Mouse (Mus musculus) kidney, adult 2 months (tissue): ENCODE data around the gene Sart1. TPM values are rescaled to one million over a fixed set of nuclear protein-coding genes. Genes with fewer than 3 reads are reported as not detected.

Source experiments
- DNase-seq: peaks from one replicate; pipeline ENCODE4 v3.0.0; 2021
- H3K27ac ChIP-seq: fragments of 200-500 bp; 2 replicates; pipeline ENCODE4 v1.5.1; 2012; ENCODE audit warnings: low read depth, low read length, control low read depth, inconsistent platforms; ENCODE audit not compliant: insufficient read depth
- H3K27me3 ChIP-seq: fragments of 200-500 bp; replicated peaks from 2 replicates; pipeline ENCODE4 v1.6.1; 2012; ENCODE audit warnings: mild to moderate bottlenecking, moderate library complexity, low read length, inconsistent platforms; ENCODE audit not compliant: control insufficient read depth, insufficient read depth
- H3K36me3 ChIP-seq: fragments of 200-500 bp; 2 replicates; pipeline ENCODE4 v1.6.1; 2012; ENCODE audit warnings: mild to moderate bottlenecking, moderate library complexity, low read length, inconsistent platforms; ENCODE audit not compliant: control insufficient read depth, insufficient read depth
- H3K4me1 ChIP-seq: fragments of 200-500 bp; 2 replicates; pipeline ENCODE4 v1.6.1; 2011; ENCODE audit warnings: low read length; ENCODE audit not compliant: control insufficient read depth, insufficient read depth
- H3K4me3 ChIP-seq: fragments of 200-500 bp; 2 replicates; pipeline ENCODE4 v1.5.1; 2011; ENCODE audit warnings: mild to moderate bottlenecking, low read depth, low read length, control low read depth; ENCODE audit not compliant: insufficient read depth
- CTCF ChIP-seq: fragments of 200-500 bp; conservative IDR thresholded peaks from 2 replicates; pipeline ENCODE4 v1.5.1; 2011; ENCODE audit warnings: low read depth, mild to moderate bottlenecking, control low read depth, low read length, moderate library complexity, mixed read lengths; ENCODE audit not compliant: insufficient read depth, insufficient read length
- POLR2A ChIP-seq: fragments of 200-500 bp; IDR thresholded peaks from one replicate; pipeline ENCODE4 v1.6.1; 2011; ENCODE audit warnings: low read depth, low read length, control low read depth
- WGBS: fragments of 180-500 bp; shearing (Covaris S2); methylation state at CpG from one replicate; pipeline ENCODE4 v1.1.7; 2018; 5-methylcytosine and 5-hydroxymethylcytosine counted together
- polyA plus RNA-seq: library from polyadenylated mRNA; depleted of rRNA; stranded (reverse); fragments of >200 nt; gene quantifications from 2 replicates; pipeline ENCODE4 v1.2.3, GENCODE M21; 2012

Gene Sart1
- polyA plus RNA-seq, 1 experiment = 27.4 TPM

DNA sequence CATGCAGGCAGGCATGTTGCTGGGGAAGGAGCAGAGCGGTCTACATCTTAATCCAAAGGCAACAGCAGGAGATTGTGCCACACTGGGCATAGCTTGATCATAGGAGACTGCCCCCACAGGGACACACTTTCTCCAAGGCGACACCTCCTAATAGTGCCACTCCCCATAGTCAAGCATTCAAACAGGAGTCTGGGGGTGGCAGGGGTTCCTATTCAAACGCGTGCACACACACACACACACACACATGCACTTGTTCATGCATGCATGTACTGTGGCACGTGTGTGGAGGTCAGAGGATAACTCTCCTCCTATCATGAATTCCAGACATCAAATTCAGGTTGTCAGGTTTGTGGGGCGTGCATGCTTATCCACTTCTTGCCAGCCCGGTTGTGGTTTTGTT, 15.8 kb downstream of the Sart1 start:
- Histone ChIP-seq H3K27me3 (no peaks in the 10 kb centered on the region), H3K4me1 (peaks cover 6% of the 10 kb centered on the region), H3K36me3 (peaks cover 1% of the 10 kb centered on the region; the same call in 1 of the 2 replicates), H3K4me3 (no peak overlapping the region), H3K27ac (no peak overlapping the region)
- TF ChIP-seq POLR2A = no peak
- no peak for TF ChIP-seq CTCF
- DNase-seq = no peak
- 94% methylated on average over 7 of the region's 7 CpGs for WGBS

DNA sequence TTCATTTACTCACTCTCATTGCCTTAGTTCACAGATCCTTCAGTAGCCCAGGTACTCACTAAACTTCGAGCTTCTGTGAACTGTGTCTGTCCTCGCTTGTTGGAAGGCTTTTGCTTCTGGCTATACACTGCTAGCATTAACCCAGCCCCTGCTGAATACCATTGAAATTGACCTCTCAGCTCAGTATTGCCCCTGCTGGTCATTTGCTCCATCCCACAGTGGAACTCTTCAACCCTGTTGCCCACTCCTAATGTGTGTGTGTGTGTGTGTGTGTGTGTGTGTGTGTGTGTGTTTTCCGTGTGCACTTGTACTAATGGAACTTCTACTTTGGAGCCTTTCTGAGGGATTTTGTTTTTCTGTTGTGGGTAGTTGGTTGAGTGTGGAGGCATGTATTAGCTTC, 17.6 kb downstream of the Sart1 start:
- WGBS = 77% methylated on average over 3 of the region's 3 CpGs
- no peaks in the 10 kb centered on the region for H3K27me3 ChIP-seq

DNA sequence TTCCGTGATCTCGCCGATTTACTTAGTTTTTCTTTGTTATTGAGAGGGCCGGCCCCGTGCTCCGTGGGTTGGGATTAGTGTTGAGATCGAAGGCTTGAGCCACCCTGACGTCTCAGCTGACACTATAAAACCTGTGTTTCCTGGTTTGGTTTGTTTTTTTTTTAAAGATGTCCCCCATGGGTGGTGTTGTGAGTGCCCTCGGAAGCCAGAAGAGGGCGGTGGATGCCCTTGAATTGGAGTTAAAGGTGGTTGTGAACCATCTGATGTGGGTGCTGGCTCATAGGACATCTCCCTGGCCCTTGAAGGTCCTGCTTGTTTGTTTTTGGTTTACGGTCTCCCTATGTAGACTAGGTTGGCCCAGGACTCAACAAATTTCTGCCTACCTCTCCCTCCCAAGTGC, 21.0 kb downstream of the Sart1 start:
- no peak for DNase-seq
- TF ChIP-seq CTCF (peak; percentile 33), POLR2A (no peak)
- Histone ChIP-seq H3K4me1 (peaks cover 9% of the 10 kb centered on the region), H3K4me3 (peak overlapping the region; percentile 99), H3K27me3 (no peaks in the 10 kb centered on the region), H3K36me3 (peaks cover 1% of the 10 kb centered on the region; the same call in 1 of the 2 replicates), H3K27ac (no peak overlapping the region; the same call in 1 of the 2 replicates)
- WGBS = 5% methylated on average over 11 of the region's 11 CpGs

More for the DNA sequence above, 17.6 kb downstream of the Sart1 start:
- Histone ChIP-seq H3K4me3 (no peak overlapping the region), H3K36me3 (peaks cover 1% of the 10 kb centered on the region; the same call in 1 of the 2 replicates), H3K4me1 (peaks cover 9% of the 10 kb centered on the region), H3K27ac (no peak overlapping the region)
- DNase-seq = no peak
- no peak for TF ChIP-seq CTCF
- TF ChIP-seq POLR2A = no peak

DNA sequence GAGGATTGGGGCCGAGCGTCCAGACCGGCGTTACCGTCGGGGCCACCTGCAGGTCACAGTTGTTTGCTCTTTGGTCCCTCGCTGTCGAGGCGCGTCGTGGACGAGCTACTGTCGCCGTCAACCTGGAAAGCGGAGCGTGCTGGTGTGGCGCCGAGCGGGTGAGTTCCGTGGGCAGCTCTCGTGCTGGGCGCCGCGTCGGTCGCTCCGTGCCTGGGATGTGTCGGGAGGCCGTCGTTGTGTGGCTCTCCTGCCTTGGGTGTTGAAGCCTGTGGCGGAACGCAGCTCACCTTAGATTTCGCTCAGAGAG, 21.5 kb downstream of the Sart1 start, which contains the start of gene Banf1:
TSS of gene Banf1 (minus strand) at position 116 of the 307 bp plus-strand sequence.
- Histone ChIP-seq H3K4me1 (peaks cover 9% of the 10 kb centered on the region), H3K27me3 (no peaks in the 10 kb centered on the region), H3K4me3 (peak within 1 kb of the TSS; percentile 99), H3K27ac (peak within 1 kb of the TSS; percentile 83), H3K36me3 (peaks cover 1% of the 10 kb centered on the region; the same call in 1 of the 2 replicates)
- under 1% methylated on average over 33 of the region's 33 CpGs for WGBS
- DNase-seq = no peak
- no peak for TF ChIP-seq CTCF
- no peak for TF ChIP-seq POLR2A

DNA sequence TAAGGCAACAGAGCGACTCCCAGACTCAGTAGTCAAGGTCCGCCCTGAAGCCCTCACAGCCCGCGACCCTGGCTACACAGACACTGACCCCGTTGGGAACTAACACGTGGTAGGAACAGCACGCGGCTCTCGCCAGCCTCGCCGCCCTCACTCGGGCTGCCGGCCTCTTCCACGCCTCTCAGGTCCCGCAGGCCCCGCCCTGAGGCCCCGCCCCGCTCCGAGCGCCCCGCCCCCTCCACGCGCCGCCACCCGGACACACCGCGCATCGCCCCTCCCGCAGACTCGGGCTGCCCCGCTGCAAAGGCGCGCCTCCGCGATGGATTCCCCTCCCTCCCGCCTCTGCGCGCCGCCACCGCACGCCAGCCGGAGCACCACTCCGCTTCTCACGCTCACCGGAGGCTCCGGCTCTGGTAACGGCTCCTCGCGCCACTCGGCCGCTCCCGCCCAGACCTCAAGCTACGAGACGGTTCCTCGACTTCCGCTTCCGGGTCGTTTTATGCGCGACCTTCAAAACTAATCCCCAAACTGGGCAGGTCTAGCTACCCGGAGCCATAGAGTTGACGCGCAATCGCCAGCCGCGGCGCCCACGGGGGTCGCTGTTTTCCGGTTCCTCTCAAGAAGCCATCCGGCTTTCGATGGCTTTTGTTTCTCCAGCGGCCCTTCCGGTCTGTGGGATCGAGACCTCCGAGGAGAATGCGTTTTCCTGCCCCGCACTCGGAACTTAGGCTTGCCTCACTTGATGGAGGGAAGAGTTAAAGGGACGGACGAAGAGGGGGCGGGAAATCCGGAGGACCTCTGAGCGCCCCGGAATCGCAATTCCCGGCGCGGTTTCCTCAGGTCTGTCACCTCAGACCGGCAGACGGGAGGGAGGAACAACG, 22.1 kb downstream of the Sart1 start, which contains the start of gene Eif1ad:
TSS of gene Eif1ad (plus strand) at position 567 of the 878 bp plus-strand sequence.
- H3K36me3 ChIP-seq = peaks cover 1% of the 10 kb centered on the region; the same call in 1 of the 2 replicates
- H3K27ac ChIP-seq = peak within 1 kb of the TSS; percentile 83
- H3K4me1 ChIP-seq = peaks cover 9% of the 10 kb centered on the region
- H3K27me3 ChIP-seq = no peaks in the 10 kb centered on the region
- TF ChIP-seq POLR2A (no peak), CTCF (no peak)
- DNase-seq = peak; percentile 98
- peak within 1 kb of the TSS; percentile 99 for H3K4me3 ChIP-seq
- WGBS = under 1% methylated on average over 92 of the region's 92 CpGs

DNA sequence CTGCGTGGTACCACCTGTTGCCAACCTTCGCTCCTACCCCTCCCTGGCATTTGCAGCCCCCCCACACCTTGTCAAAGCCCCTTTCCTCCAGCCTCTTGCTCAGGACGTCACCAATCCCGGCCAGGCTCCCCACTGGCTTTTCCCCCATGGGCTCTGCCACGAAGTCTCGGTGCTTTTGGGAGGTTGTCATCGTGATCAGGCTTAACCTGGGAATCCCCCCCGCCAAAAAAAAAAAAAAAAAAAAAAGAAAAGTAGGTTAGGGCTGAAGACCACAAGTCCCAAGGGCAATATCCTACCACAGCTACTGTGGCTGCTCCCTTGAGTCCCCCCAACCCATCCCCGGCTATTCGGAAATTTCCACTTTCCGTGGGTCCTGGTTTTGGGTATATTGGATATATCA, 22.8 kb downstream of the Sart1 start:
- peaks cover 1% of the 10 kb centered on the region; the same call in 1 of the 2 replicates for H3K36me3 ChIP-seq
- no peaks in the 10 kb centered on the region for H3K27me3 ChIP-seq
- no peak overlapping the region; the same call in 1 of the 2 replicates for H3K27ac ChIP-seq
- TF ChIP-seq CTCF (no peak), POLR2A (no peak)
- no peak for DNase-seq
- peaks cover 9% of the 10 kb centered on the region for H3K4me1 ChIP-seq
- WGBS = 14% methylated on average over 11 of the region's 11 CpGs
- peak overlapping the region; percentile 99 for H3K4me3 ChIP-seq

DNA sequence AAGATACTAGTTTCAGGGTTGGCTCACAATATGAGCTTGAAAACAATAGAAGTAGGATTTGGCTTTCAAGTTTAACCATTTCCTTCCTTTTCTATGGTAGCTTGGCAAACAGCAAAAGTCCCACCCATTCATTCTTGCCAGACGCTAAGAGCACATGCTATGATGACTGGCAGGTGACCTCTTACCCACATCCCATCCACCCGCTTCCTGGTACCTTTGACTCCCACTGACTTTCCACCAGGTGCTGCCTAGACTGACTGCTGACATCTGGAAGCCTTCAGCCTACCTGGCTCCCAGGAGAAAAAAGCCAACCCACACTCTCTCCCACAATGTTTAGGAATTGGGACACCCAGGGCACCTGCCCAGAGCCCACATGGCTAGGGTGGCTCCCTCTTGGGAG, 24.4 kb downstream of the Sart1 start:
- WGBS = 70% methylated on average over 2 of the region's 2 CpGs
- Histone ChIP-seq H3K27me3 (no peaks in the 10 kb centered on the region), H3K36me3 (no peaks in the 10 kb centered on the region), H3K4me1 (peaks cover 9% of the 10 kb centered on the region), H3K27ac (no peak overlapping the region), H3K4me3 (no peak overlapping the region)
- TF ChIP-seq POLR2A = no peak
- TF ChIP-seq CTCF = no peak
- DNase-seq = no peak
